Mouse (Mus musculus): ENCODE measurements at regions not wholly inside any gene's neighbourhood (a gene's known extent, or its start where the extent isn't known, plus 50 kb on each side); places are given as distances from the start of the nearest gene placed in this dataset.
"Not testable (repeated sequence)": the region's sequence is repeated elsewhere in the genome, so short reads cannot be mapped to it uniquely, and the experiment has no call there.

DNA sequence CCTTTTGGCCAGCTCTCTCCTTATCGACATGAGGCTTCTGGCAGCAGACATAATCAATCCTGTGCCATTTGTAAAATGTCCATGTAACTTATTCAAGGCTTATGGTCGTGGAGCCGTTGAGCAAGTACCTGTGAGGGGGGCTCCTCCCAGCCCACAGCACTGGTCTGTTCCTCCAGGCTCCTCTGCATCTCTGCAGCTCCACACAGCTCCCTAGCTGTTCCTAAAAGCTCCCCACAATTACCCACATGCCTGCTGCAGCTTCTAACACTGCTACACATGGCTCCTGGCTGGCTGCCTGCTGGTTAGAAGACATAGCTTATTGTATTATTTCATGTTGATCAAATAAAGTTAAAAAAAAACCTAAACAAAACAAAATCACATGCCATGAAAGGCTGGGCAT, 77.9 kb downstream of the Tcp10c start:
- not testable (repeated sequence) for DNase-seq

DNA sequence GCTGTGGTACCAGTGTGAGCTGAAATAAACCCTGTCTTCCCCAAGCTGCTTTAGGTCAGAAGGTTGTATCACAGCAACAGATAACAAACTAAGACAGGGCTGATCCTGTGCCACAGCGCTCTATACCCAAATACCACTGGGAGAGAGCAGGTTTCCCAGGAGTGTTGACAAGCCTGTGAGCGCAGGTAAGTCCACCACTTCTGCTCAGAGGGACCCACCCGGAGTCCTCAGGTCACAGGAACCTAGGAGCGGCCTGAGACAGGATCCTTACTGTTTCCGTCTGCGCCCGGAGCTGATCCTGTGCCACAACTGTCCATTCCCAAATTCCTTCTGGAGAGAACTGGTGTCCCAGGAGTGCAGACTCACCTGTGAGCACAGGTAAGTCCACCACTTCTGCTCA, 79.8 kb downstream of the Tcp10c start:
- DNase-seq = not testable (repeated sequence)

DNA sequence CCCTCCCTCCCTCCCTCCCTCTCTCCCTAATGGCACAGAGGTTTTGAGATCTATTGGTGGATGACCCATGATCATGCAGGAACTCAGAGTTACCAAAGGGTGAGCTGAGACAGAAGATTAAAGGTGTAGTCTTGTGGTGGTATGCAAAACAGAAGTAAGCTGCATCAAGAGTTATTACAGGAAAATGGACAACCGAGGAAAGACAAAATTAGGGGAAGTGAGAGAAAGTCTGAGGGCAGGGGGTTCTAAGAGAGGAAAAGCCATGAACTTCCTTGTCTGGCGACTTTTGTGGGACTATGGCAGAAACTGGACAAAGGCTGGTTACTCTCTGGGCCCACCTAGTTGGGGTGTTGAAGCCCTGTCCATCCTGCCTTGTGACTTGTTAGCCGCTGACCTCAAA, 84.4 kb downstream of the Tcp10c start:
- DNase-seq = not testable (repeated sequence)

DNA sequence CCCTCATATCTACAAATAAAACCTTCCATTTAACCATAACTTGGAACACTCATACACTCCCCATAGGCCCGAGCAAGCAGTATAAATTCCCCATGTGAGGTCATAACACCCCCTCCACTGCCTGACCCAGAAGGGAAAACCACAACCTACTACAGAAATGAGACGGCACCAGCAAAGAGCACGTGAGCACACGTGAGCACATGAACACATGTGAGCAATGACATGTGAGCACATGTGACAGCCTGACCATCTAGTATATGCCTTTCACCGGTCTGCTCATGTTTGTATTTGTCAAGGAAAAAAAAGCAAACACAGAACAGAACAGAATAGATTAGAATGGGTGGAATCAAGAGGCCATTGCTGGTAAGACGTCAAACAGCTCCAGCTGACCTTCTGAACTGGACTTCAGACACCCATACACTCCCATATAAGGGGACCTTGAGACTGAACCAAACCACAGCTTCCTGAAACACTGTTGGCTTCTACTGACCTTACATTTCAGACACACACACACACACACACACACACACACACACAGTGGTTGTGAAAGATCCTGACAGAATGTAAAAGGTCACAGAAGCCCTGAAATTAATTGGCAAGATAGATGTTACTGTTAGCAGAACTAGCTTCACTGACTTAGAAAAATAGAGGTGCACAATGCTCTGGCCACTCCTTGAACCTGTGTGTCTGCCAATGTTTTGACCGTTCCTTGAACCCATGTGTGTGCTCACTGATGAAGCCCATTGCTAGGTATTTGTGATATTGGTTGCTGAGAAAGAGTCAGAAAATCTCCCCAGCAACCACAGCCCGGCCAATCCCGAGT, 86.5 kb downstream of the Tcp10c start:
- DNase-seq = not testable (repeated sequence)

DNA sequence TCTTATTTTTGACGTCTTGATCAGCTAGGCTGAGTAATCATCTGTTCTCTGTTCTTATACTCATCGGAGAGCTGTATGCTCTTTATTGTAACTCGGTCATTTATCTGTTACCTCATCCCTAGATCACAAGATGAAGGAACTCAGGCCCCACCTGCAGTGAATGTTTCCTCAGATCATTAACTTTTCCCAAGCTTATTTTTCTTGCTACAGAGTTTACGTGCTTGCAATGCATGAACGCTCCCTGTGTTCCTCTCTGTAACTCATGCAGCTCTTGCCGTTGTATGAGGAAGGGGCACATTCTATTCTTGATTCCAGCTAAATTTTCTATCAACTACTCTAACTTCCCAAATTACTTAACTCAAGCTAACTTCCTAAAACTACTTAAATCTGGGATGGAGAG, 87.9 kb downstream of the Tcp10c start:
- not testable (repeated sequence) for DNase-seq

DNA sequence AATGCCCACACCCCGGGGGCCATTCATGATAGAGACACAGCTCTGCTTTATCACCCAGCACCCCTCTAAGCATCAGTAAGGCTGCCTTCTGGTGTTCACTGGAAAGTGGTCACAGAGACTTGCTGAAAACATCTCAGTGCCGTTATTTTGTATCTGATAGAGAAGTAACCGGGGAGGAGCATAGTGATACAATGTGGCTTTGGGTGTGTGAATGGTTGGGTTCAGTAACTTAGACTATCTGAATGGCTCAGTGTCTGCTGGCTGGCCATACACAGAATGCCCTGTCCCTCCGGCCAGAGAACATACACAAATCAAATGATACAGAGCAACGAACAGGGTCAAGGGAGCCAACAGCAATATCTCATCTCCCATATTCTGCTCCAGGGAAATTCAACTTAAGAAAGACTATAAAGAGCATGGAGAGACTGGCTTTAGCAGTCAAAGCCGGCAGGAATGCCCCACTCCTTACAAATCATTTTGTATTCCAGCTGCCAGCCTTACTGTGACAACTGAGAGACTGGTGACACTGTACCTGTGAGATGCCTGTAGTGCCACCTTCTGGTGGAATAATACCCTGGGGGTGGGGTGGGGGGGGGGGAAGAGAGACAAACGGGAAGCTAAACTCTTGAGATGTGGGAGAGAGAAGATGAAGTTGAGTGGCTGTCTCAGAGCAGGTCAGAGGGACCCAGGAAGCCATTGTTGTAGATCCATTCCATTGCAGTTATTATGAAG, 102.7 kb downstream of the Tcp10c start:
- not testable (repeated sequence) for DNase-seq

DNA sequence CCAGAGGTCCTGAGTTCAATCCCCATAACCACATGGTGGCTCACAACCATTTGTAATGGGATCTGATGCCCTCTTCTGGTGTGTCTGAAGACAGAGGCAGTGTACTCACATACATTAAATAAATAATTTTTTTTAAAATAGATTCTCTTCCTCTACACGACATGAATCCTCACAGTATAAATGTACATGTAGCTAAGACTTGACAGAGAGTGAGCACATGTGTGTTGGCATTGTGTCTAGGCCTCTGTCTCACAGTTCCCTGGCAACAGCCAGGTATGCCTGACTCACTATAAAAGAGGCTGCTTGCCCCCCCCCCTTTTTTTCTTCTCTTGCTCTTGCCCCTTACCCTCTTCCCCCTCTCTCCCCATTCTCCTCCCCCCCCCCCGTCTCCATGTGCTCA, 103.6 kb downstream of the Tcp10c start:
- not testable (repeated sequence) for DNase-seq

DNA sequence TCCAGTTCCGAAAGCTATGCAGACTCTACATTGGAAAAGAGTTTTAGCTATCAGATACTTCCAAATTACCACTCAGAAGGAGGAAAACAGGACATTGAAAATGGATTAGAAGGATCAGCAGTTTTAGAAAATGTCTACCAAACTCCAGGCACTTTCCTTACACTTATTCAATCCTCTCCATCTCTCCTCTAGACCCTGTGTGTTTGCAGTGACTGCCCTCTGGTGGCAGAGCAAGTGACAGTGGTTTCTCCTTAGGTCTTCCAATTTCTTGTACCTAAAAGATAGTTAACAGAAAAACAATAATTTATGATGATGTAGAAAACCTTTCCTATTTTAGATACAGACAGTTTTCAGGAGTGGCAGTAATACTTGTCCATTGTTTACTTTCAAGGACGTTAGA, 104.4 kb downstream of the Tcp10c start:
- not testable (repeated sequence) for DNase-seq

DNA sequence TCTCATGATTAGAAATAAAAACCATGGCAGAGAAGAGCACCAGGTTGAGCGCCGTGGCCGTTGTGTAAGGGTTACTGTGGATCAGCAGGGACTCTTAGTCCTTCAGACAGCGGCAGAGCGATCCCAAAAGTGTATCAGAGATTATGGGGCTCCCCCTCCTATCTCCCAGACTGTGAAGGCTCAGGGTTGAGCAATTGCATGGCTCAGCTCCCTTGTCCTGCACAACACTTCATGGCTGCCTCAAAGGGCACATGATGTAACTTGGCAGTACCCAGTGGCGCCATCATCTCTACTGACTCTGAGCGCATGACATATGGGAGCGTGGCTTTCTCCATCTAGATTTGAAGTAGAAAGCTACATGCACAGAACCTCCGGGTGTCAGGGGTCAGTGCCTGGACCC, 108.3 kb downstream of the Tcp10c start:
- not testable (repeated sequence) for DNase-seq

DNA sequence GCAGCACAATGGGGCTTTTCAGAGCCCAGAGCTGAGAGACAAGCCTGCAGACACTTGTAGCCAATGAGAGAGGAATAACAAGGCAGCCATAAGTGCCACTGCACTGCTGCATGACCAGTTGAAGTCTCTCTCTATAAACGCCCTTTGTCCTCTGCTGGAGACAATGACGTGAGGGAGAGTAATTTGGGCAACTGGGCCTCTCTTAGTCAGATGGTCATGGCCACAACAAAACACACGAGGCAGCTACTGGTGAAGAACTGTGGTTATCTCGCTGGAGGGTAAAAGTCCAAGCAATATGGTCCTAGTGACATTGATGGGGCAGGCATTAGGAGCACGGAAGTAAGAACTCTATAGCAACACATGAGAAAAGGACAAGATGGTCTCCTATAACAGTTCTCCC, 111.5 kb downstream of the Tcp10c start:
- not testable (repeated sequence) for DNase-seq

DNA sequence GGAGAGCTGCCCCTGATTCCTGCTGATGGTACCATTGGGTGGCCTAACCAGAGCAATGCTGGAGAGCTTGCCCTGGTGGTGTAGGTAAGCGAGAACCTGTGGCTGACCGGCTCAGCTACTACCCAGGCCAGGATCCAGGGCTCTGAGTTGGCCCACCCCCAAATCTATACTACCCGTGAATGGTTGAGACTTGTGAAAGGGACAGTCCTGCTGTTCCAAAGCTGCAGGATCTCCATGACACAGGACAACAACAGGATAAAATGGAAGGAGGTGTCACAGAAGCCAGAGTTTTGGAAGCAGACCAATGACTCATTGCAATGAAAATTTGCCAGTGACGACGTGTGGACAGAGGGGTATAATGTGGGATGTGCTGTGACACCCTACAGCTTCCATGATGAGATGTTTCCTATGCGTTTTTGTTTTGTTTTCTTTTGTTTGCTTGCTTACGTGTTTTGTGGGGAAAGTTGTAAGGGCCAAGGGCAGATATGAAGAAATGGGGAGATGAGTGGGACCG, 115.6 kb downstream of the Tcp10c start:
- not testable (repeated sequence) for DNase-seq

DNA sequence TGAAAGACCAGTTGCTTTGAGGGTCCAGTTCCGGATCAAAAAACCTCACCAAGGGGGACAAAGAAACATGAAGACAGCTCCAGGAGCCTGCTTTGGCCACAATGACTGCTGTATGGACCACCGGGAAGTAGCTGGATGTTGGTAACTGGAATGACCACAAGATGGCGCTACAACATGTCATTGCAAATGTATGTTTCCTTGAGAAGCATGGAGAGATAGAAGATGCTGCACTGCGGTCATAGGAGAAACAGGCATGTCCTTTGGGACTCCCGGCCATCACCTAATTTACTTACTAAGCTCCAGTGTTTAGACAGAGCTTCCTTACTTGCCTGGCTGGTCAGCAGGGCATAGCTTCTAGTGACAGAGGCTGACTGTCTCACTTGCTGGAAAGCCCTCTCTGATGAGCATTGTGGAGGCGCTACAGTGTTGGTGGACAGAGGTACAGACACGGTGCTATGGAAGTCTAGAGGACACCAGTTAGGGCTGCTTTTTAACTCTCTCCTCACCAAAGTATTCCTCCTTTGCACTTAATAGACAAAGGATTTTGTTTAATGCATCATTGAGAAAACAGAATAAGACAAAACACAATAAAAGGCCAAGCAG, 118.2 kb downstream of the Tcp10c start:
- peak; percentile 62 to 84 for DNase-seq

DNA sequence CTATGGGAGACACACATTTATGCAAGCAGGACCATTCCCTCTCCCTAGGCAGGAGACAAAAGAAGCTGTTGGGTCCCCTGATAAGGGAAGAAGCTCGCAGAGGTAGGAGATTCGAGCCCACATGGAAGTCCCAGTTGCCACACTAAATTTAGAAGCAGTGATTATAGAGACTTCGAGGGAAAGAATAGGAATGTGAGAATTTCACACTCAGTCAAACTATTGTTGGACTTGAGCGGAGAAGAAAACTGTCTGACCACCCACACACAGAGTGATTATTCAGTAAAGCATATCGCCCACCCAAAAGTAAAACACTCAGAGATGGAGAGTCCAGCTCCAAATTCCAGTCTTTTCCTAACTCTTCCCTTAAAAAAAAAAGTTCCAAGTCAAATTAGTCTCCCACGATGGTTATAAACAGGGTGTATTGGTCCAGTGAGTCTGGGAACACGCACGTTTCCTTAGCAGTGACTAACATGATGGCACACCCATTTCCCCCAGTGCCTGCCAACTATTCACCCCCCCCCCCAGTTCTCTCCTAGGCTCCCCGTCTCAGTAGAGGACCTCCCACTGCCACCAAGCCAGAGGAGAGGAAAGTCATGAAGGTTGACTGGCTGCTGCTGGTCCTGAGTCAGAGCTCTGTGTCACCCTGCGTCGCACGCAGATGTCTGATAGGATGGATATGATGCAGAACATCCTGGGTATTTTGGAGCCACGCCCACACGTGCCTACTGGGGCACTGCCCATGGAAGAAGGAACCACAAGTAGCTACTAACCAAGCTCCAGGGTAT, 120.1 kb downstream of the Tcp10c start:
- DNase-seq = peak; percentile 35 to 68

DNA sequence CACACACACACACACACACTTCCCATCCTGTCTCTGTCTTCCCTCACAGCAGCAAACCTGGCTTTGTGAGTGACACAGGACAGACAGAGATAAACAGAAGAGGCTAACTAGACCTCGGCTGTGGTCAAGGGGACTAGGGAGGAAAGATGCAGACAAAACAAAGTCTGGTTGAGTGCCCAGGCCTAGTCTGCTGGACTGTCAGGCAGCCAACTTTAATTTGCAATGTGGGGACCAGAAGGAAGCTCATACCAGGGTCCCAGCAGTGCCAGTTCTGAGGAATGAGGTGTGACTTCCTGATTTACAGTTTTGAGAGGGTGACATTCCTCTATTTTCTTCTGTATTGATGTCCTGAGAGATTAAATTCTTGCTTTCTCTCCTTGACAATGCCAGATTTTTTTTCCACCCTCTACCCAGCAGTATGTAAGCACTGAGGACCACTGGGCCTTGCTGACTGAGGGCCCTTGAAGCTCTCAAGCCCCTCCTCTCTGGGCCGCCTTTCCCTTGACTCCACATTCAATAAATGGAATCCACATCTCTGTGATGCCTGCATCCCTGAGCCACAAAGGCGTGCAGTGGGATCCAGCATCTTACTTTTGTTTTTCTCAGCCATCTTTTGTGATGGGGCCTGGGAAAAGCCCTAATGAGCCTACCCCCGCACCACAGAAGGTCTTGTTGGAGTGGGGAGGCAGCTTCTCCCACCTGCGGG, 124.6 kb downstream of the Tcp10c start:
- DNase-seq = no peak

DNA sequence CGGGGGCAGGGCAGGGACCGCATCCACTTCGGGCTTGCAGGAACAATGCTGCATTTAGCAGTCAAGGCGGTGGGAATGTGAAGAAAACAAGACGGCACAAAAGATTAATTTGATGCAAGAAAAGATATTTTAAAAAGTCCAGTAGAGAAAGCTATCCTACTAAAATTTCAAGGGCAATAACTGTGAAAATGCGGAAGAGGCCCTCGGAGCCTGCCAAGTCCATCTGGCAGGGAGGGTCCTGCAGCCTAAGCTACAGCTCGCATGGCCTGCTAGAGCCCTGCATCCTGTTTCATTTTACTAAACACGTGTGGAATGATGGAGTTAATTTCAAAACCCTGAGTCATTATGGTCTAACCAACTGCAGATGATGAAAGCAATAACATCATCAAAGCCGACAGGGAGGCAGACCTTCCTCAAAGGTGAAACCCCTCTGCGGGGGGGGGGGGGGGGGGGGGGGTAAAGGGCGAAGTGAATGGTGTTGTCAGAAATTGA, 125.2 kb downstream of the Tcp10c start:
- peak in 1 of 2 experiments; percentile 13 for DNase-seq

DNA sequence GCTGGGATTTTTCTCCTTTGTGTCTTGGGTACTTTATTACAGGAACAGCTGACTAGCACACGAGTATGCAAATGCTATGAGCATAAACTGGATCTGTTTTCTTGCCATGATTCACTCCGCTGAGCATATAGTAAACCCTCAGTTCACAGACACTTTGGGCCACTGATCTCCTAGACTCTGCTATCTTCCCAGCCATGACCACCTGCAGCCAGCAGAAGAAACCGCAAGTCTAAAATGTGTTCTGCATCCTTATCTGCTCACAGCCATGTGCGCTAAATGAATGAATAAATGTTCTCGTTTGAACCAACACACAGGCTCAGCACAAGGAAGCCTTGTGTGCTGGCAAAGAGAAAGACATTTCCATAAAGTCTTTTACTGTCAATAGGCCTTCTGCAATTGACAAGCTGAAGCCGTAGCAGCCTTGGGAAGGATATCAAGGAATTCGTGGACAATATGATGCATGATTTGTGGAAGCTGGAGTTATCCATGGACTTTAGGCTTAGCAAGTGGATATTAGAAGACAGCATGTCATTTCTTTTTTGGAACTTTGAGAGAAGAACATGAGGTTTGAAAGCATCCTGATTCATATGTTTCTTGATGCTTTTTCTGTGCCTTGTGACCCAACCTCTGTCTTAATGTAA, 127.2 kb downstream of the Tcp10c start:
- DNase-seq = no peak

DNA sequence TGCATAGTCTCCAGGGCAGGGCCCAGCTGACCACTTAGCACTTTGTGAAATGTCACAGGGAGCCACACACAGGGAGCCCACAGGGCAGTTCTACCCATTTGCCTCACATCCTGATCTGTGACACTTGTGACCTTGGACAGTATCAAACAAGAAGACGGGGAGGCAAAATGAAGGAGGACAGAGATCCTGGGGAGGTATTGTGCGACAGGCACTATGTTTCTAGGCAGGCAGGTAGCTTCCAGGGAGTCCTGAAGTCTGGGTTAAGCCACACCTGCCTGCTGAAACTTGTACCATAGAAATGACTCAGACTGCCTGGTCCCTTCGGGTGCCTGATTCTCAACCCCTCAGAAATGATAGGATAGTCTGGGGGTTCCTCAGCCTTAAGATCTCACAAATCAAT, 127.8 kb downstream of the Tcp10c start:
- no peak for DNase-seq

DNA sequence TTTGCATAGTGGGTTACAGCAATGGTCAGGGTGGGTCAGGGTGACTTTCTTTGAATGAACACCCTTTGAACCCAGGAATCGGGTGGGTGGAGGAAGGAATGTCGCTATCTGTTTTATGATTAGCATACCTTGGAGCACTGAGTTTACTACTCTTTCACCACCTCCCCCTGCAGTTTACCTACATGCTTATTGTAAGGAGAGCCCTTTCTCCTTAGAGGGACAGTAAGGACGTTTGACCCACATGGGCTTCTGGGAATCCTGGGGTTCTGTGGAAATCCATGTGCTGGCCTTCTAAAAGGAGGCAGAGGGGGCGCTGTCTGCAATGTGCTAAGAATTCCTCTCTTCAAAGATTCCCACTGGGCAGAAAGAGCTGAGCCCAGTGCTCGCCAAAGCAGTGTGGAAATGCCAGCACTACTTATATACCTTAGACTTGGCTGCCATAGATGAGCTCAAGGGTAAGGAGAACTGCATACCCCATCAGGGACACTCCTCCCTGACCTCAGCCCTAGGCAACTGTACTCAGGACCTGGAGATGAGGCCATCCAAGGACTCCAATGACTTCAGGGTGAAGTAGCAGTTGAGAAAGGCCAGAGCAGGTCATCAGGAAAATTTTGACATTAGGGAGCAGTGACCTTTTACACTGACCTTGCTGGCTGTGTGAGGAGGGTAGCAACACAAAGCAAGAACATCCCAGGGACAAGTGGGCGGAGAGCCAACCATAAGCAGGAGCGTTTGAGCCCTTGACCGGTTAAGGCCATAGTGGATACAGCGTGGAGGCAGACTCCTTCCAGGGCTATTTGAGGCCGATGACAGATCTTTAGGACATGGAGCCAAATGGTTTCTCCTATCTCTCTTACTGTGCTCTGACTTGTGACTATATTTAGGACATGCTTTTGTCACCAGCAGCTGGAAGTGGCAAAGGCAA, 133.2 kb downstream of the Tcp10c start:
- peak in 1 of 2 experiments; percentile 21 for DNase-seq

DNA sequence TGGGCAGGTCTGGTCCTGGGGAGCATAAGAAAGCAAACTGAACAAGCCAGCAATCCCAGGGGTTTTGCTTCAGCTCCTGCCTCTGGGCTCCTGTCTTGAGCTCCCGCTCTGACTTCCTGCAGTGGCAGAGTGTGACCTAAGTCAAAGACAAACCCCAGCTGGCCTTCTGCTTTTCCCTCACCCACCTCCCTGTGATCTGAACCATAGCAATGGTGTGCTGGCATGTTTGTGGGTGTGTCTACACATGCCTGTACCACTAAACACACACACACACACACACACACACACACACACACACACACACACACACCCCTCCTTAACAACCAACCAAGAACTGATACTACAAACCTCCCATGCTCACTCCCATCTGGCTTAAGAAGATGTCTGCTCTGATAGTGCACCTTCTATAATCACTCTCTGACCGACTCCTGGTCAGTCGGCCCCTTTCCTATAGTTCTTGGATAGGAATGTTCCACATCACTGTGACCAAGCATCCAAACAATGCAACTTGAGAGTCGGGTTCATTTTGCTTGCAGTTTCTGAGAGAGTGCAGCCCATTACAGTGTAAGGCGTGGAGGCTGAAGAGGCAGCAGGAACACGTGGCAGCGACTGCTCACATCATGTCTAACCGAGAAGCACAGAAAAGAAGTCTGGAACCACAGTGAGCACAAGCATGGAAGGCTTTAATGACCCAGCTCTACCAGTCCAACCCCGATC, 134.4 kb downstream of the Tcp10c start:
- DNase-seq = no peak
